Mouse (Mus musculus): ENCODE measurements around the gene Trpv1.

The Trpv1 gene

GRCm38 (mm10) chr11:73233992-73234391 lies at the start of gene Trpv1:
Trpv1 (plus strand) TSS chr11:73234292.
- DNase-seq: no peak

GRCm38 (mm10) chr11:73185872-73186615 lies 48.0 kb upstream of the Trpv1 start:
- no peak for DNase-seq

- no peak for DNase-seq
These were observed 46.9 kb upstream of the Trpv1 start for GRCm38 (mm10) chr11:73187231-73187630.

- DNase-seq: no peak
These were observed 41.0 kb upstream of the Trpv1 start for GRCm38 (mm10) chr11:73193047-73193446.

- no peak for DNase-seq
These were observed 39.6 kb upstream of the Trpv1 start for GRCm38 (mm10) chr11:73194444-73194843.

- no peak for DNase-seq
These were observed 35.9 kb upstream of the Trpv1 start for GRCm38 (mm10) chr11:73198190-73198589.

- no peak for DNase-seq
These were observed 35.4 kb upstream of the Trpv1 start, which contains the start of gene Ctns for GRCm38 (mm10) chr11:73198603-73199229. Ctns (minus strand) TSS chr11:73199042.

- peak; percentile 90 for DNase-seq
These were observed 34.8 kb upstream of the Trpv1 start, which contains the start of gene Shpk for GRCm38 (mm10) chr11:73199230-73199712. Shpk (plus strand) TSS chr11:73199460.

GRCm38 (mm10) chr11:73199879-73200278 lies 34.2 kb upstream of the Trpv1 start:
- DNase-seq: no peak

- DNase-seq: no peak
These were observed 33.1 kb upstream of the Trpv1 start for GRCm38 (mm10) chr11:73201021-73201420.

- no peak for DNase-seq
These were observed 32.5 kb upstream of the Trpv1 start for GRCm38 (mm10) chr11:73201597-73201996.

- no peak for DNase-seq
These were observed 30.2 kb upstream of the Trpv1 start for GRCm38 (mm10) chr11:73203895-73204294.

- no peak for DNase-seq
These were observed 28.9 kb upstream of the Trpv1 start for GRCm38 (mm10) chr11:73205194-73205593.

- no peak for DNase-seq
These were observed 26.5 kb upstream of the Trpv1 start for GRCm38 (mm10) chr11:73207621-73208020.

- no peak for DNase-seq
These were observed 20.1 kb upstream of the Trpv1 start for GRCm38 (mm10) chr11:73213956-73214355.

GRCm38 (mm10) chr11:73219671-73220070 lies 14.4 kb upstream of the Trpv1 start:
- no peak for DNase-seq

GRCm38 (mm10) chr11:73220651-73221050 lies 13.4 kb upstream of the Trpv1 start:
- DNase-seq: no peak

GRCm38 (mm10) chr11:73222846-73223245 lies 11.2 kb upstream of the Trpv1 start:
- DNase-seq: no peak

- DNase-seq: no peak
These were observed 10.1 kb upstream of the Trpv1 start for GRCm38 (mm10) chr11:73223966-73224365.

- no peak for DNase-seq
These were observed 8.2 kb upstream of the Trpv1 start for GRCm38 (mm10) chr11:73225856-73226255.

- DNase-seq: no peak
These were observed 5.2 kb upstream of the Trpv1 start for GRCm38 (mm10) chr11:73228881-73229280.

GRCm38 (mm10) chr11:73230081-73230480 lies 4.0 kb upstream of the Trpv1 start:
- no peak for DNase-seq

- no peak for DNase-seq
These were observed 1.6 kb upstream of the Trpv1 start for GRCm38 (mm10) chr11:73232513-73232912.

GRCm38 (mm10) chr11:73235990-73236701 lies 2.1 kb downstream of the Trpv1 start:
- DNase-seq: no peak
